Mouse (Mus musculus): Measurements from ENCODE around the gene Gng13.

- TF ChIP-seq EP300 (IDR thresholded peaks at IDR 0.05; ENCODE audit: low read depth): no peak
- no peak for TF ChIP-seq CTCF (IDR thresholded peaks at IDR 0.05; ENCODE audit: low read depth)
These were observed 27.3 kb downstream of the Gng13 start for GRCm38 (mm10) chr17:25744311-25744710.

Data from liver, embryonic 14.5 days (tissue).